Mouse (Mus musculus) left cerebral cortex, postnatal 10 days (tissue): ENCODE measurements around the gene Tfb2m. TPM values are rescaled to one million over a fixed set of nuclear protein-coding genes. Genes with fewer than 3 reads are reported as not detected.
A peak's percentile ranks its signal among the peaks of the same experiment; 100 is the strongest.

ENCODE experiments used
- DNase-seq, 2 experiments: peaks; one replicate each; pipeline ENCODE4 v3.0.0; 2021 to 2022; ENCODE audit warnings: low spot score in 2 of 2, mixed read lengths in 1 of 2; ENCODE audit errors: extremely low spot score in 1 of 2
- intact Hi-C: fragments of 180-260 bp; cut with DNase I; formaldehyde crosslinking; loops from one replicate; pipeline ENCODE4 v1.15.1; 2025
- total RNA-seq, 2 experiments: library from RNA; stranded (reverse); gene quantifications; 2 replicates each; pipeline ENCODE4 v1.2.3; 2021

Gene Tfb2m
- total RNA-seq, 2 experiments from 2014 or later: 27.4 to 28.1 TPM

DNA sequence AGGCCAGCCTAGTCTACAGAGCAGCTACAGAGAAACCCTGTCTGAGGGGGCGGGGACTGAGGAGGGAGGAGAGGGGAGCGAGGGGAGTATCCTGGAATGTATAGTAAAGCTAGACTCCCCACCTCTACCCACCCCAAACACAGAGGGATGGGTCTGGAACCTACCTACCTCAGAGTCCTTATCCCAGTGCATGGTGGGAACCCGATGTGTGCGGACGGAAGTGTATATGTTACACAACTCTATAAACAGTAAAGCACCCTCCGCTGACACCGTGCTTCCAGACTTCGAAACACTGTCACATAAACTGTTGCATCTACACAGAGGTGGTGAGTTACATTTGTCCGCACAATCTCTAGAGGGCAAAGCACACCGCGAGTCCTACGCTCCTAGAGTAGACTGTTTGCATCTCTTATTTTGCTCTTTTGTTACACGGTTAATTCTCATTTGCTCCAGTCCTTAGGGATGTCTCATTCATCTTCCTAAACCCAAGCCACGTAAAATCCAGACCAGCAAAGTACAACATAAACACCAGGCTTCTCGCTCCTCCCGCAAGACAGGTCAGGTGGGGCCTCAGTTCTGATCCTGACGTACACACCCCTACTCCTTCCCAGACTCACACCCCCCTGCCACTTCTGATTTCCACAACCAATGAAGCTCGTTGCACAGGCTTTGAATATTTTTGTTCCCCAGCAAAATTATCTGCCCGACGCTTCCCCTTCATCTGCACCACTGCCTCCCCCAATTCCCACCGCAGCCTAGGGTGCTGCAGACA lies 28.9 kb downstream of the Tfb2m start:
- intact Hi-C loops: no loop called here
- DNase-seq: peak in 1 of 2 experiments; percentile 35

DNA sequence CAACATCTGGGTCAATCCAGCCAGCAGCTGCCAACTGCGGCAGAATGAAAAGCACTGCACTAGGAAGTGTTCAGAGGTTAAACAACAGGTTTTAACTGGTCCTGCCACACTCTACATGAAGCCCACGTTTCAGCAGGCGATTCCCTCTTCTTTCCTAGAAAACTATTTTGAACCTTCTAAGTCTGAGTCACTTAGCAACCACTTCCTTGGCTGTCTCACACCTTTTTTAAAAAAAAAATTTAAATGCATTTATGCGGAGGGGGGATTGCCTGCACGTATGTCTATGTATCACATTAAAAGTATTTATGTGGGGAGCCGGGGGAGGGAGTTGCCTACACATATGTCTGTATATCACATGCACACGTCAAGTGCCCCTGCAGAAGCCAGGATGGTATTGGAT lies 34.2 kb downstream of the Tfb2m start:
- intact Hi-C loops: loop anchor here (5.0 kb wide), 1 partner anchor 110 kb away; no protein-coding TSS in a partner anchor
- peak; percentile 27 to 30 for DNase-seq

DNA sequence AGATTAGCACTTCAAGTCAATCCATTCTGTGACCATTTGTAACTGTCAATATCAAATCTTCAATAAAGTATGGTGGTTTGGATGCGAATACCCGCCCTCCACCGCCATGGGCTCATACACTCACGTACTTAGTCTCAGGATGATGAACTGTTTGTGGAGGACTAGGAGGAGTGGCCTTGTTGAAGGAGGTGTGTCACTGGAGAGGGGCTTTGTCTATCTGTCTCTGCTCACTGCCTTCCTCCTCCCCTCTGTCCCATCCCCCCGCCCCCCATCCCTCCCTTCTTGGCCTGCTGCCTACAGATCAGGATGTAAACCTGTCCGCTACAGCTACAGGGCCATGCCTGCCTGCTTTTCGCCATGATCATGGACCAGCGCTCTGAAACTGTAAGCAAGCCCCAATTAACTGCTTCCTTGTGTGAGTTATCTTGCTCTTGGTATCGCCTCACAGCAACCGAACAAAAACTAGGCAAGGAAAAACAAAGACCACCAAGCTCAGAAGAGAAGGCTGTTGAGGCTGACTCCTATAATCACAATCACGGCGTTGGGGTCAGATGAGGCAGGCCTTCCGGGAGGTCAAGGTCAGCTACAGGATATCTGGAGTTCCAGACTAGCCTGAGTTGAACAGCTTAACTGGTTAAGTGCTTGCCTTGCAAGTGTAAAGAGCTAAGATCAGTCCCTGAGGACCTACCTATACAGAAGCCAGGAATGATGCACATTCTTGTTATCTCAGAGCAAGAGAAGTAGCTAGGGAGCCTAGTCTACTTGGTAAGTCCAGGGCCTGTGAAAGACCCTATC lies 35.3 kb downstream of the Tfb2m start:
- intact Hi-C loops: loop anchor here (5.0 kb wide), 1 partner anchor 112 kb away; no protein-coding TSS in a partner anchor
- DNase-seq: no peak

DNA sequence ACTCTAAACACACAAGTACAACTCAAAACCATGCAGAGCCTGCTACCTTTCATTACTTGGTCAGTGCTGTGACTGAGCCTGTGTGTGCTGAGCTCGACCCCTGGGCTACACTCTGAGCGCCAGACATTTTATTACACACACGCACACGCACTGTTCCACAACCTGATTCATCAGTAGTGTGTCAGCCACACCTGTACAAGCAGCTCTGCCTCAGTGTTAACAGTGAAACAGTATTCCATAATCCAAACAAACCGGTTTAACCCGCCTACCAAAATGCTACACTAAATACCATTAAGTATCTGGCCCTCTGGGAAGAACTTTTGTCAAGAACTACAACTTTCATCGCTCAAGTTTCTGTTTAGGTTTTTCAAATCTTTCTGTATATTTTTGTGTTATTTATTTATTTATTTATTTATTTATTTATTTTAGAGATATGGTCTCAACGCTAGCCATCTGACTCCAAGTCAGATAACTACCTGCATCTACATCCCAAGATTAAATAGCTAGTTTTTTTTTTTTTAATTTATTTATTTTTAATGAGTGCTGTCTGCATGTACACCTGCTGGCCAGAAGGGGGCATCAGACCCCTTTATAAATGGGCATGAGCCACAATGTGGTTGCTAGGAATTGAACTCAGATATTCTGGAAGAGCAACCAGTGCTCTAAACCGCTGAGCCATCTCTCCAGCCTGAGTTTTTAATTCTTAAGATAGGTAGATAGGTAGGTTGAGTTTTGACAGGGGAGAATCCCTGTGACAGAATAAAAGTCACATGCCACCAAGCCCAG lies 39.3 kb downstream of the Tfb2m start:
- intact Hi-C loops: no loop called here
- DNase-seq: no peak

DNA sequence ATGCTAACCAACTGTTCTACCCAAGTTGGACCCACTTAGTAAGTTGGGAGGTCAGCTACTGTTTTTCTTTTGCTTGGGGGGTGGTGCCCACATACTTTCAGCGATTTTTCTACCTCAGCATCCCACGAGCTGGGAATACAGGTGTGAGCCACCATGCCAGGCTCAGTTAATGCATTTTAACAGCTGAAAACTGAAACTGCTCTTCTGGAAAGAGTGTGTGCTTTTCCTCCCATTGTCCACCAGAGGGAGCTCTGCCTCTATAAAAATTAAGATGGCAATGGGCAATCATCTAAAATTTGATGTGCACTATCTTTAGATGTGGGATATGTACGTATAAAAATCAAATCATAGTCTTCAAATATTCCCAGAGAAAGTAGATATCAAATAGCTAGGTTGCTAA lies 43.5 kb downstream of the Tfb2m start:
- no peak for DNase-seq
- intact Hi-C loops: loop anchor here (5.0 kb wide), 1 partner anchor 230 kb away; no protein-coding TSS in a partner anchor

DNA sequence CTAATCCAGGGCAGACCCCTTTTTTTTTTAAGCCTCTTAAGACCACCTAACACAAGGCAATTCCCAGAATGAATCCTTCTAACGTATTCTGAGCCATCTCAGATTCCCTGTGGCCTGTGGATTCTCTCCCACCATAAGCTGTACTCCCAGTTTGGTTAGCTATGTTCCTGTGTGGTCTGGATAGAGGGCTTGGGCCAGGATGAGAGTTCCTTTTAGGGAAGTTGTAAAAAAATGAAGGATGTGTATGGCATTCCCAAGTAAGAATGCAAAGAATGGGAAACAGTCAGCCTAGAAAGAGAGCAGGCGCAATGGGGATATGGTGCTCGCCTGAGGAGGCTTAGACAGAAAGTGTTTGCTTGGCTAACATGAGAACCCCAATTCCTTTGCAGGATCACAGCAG lies 46.8 kb downstream of the Tfb2m start:
- no peak for DNase-seq
- intact Hi-C loops: no loop called here

DNA sequence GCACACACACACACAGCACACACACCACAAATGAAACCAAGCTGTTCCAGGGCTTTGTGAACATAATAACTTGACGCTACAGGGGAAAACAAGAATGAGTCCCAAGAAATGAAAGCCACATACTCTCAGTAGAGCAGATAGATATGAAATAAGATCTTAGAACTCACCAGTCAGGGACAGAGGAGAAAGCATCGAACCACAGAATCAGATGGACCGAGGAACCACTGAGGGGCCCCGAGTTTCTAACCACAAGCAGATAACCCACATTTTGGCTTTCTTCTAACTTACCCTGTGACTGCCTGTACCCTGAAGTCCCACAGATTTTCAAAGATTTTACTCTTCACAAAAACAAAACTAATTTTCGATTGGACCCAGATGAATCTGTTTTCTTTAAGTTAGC lies 53.2 kb downstream of the Tfb2m start:
- intact Hi-C loops: no loop called here
- no peak for DNase-seq

DNA sequence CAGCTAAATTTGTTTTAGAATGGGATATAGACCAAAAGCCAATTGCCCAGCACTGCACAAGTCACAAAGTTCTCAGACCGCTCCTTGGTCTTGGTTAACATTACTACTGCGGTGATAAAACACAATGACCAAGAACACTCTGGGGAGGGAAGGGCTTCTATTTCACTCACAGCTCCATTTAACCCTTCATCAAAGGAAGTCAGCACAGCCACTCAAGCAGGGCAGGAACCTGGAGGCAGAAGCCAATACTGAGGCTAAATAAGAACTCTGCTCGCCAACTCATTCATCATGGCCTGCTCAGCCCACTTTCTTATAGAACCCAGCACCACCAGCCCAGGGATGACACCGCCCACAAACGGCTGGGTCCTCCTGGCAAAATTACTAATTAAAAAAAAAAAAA lies 57.5 kb downstream of the Tfb2m start:
- DNase-seq: no peak
- intact Hi-C loops: no loop called here

DNA sequence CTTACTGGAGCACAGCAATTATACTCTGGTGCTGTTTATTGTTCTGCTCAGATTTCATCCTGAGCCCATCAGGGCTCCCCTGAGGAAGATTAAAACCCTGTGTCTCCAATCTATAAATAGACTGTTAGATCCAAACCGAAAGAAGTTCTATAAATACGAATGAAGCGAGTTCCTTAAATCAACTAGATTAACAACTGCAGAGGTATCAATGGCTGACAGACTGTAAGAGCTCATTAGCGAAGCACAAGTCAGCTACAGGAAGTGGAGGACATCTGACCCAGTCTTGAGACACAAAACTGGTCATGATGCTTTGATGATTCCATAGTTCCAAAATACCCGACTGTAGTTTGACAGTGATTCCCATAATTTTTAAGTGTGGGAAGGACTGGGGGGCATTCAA lies 58.1 kb downstream of the Tfb2m start:
- intact Hi-C loops: no loop called here
- DNase-seq: no peak

DNA sequence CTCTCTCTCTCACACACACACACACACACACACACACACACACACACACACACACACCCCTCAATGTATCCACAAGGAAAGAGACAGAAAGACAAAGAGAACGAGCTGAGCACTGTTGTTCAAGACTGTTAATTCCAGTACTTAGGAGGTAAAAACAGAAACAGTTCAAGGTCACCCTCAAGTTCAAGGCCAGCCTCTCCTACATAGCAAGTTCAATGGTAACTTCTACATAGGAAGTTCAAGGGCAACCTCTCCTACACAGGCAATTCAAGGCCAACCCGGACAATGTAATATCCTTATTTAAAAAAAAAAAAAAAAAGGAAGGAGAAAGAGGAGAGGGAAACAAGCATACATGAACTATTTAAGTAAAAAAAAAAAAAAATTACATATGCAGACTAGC lies 58.8 kb downstream of the Tfb2m start:
- intact Hi-C loops: no loop called here
- no peak for DNase-seq

DNA sequence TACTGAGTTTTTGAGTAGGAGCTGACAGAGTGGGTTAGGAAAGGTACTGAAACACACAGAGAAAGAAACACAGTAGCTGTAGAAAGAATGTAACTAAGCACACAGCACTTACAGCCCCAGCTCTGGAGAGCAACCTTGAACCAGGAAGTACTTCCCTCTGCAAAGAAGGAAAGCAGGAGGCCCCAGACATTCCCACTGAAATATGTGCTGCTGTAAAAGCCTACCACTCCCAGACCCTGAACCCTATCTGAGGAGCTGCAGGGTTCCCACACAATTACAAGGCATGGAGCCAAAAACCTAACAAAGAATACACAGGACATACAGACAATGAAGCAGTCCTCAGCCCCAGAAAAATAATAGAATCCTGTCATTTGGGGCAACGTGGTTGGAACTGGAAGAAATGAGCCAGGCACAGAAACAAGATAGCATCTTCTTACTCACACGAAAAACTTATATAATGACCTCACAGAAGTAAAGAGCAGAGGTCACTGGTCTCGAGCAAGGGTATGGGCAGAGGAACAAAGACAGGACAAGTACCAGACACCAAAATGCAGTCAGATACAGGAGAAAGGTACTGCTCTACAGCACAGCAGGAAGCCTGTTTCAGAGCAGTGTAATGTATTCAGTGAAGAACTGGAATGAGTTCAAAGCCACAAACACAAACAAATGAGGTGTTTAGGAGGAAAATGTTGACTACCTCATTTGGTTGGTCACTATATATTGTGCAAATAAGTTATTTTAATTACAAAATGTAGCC lies 60.1 kb downstream of the Tfb2m start:
- intact Hi-C loops: no loop called here
- no peak for DNase-seq

DNA sequence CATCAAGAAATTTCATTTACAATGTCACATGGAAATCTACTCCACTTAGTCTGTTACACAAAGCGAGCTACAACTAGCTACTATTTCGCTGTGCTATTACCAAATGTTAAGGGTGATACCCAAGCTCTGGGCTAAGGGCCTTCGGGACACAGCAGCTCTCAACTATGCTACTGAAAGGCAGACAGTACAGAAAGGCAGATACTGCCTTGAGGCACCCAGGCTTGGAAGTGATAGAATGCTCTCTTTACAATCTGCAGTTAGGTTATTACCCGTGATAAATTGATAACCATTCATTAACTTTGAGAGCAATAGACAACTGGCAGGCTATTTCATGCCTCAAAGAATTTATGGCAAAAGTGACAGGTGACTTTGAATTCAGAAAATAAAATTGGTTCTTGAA lies 65.2 kb downstream of the Tfb2m start:
- no peak for DNase-seq
- intact Hi-C loops: no loop called here

Other genes starting within 250 kb of the Tfb2m start
- 10 to 100 TPM; 20.3 to 30.9 TPM for gene Smyd3, start 28.2 kb downstream of the Tfb2m start, total RNA-seq
- 10 to 100 TPM; 30.6 to 30.8 TPM for gene Cnst, start 103 bp upstream of the Tfb2m start, total RNA-seq
- 10 to 100 TPM; 68.6 to 68.8 TPM for gene Sccpdh, start 121.9 kb upstream of the Tfb2m start, total RNA-seq
- gene Kif28, start 199.0 kb upstream of the Tfb2m start, total RNA-seq: under 1 TPM; 0.16 to 0.28 TPM